Mouse (Mus musculus): Measurements from ENCODE around the gene Mfsd6l.

DNA sequence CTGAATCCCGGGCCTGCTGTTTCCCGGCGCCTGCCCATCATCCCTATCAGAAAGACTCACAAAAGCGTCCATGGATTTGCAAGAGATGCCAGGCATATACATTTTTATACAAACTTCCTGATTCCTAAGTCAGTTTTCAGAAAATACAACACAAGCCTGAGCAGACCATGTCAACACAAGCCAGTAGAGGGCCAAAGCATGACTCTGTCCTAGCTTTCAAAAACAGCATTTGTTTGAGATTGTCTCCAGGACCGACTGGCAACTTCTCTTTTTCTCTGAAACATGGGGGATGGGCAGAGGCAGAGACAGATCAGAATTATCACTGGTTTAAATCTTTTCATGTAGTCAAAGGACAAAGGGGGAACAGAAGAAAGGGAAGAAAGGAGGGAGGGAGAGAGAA is 34.6 kb upstream of the Mfsd6l start:
- TF ChIP-seq CTCF (IDR thresholded peaks at IDR 0.05; ENCODE audit: borderline replicate concordance, insufficient read depth, low read length), result no peak
- no peak for TF ChIP-seq POLR2A (IDR thresholded peaks at IDR 0.05; ENCODE audit: low read depth, low read length)
